Mouse (Mus musculus) lung, adult 2 months (tissue): ENCODE results near the gene Smgc.

Source experiments
- CTCF ChIP-seq: fragments of 200-500 bp; IDR thresholded peaks from 2 replicates; pipeline ENCODE4 v1.5.1; 2011; ENCODE audit warnings: mild to moderate bottlenecking, low read length, control low read depth; ENCODE audit not compliant: insufficient read depth
- POLR2A ChIP-seq: fragments of 200-500 bp; IDR thresholded peaks from 2 replicates; pipeline ENCODE4 v1.6.1; 2011; ENCODE audit warnings: low read depth, mild to moderate bottlenecking, control low read depth, low read length, borderline replicate concordance; ENCODE audit errors: extremely low read depth

- TF ChIP-seq CTCF: no peak
- TF ChIP-seq POLR2A: no peak
Measured at GRCm38 (mm10) chr15:91835319-91835718, 2.7 kb upstream of the Smgc start.
